8 mouse cellular contexts compared by ENCODE assay signal in the genomic region with DNA sequence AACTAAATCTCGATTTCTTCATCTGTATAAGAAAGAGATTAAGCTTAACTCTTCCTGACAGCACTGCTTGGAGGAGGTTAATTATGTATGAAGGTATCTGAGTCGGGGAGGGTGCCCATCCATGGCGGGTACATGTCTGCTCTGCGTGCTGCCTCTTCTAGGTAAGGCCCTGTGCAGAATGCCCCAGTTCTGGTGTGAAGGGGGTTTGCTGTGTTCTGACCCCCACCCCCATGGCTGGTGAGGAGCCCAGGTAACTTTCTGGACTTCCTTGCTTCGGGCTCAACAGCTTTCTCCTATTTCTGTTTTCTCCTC. TPM values are rescaled to one million over a fixed set of nuclear protein-coding genes. Genes with fewer than 3 reads are reported as not detected.
DNase-seq lines count a peak whose midpoint lies in the region; ATAC-seq and TF ChIP-seq lines count a peak whose summit lies in the region.

No protein-coding gene starts in this region.

- TF ChIP-seq EP300 in liver, postnatal 0 days (IDR thresholded peaks at IDR 0.05; ENCODE audit: low read depth) = no peak

- ATAC-seq in hindbrain, embryonic 11.5 days (ENCODE audit: low FRiP score) = peak; percentile 36
- peak; percentile 14; the same call in 1 of the 2 replicates for ATAC-seq in liver, postnatal 0 days
- ATAC-seq in erythroblast, adult 5-6 weeks (replicated peaks; ENCODE audit: low FRiP score, poor library complexity, severe bottlenecking) = no peak

- no peaks in the 10 kb centered on the region for H3K27me3 ChIP-seq in heart, embryonic 10.5 days (ENCODE audit: insufficient read depth, poor library complexity, severe bottlenecking)
- H3K27me3 ChIP-seq in hindbrain, embryonic 11.5 days (ENCODE audit: control insufficient read depth, insufficient read depth, low read length) = no peaks in the 10 kb centered on the region
- no peaks in the 10 kb centered on the region for H3K27me3 ChIP-seq in liver, postnatal 0 days (ENCODE audit: insufficient read depth, low read length)

- intact Hi-C loops in heart, postnatal 25 days (cut with DNase I) = loop anchor here (5.0 to 10.0 kb wide), 3 partner anchors 131 to 388 kb away; no protein-coding TSS in a partner anchor

- no peaks in the 10 kb centered on the region for H3K9me3 ChIP-seq in heart, embryonic 10.5 days
- no peaks in the 10 kb centered on the region for H3K9me3 ChIP-seq in hindbrain, embryonic 11.5 days (ENCODE audit: control insufficient read depth, low read length)
- H3K9me3 ChIP-seq in liver, postnatal 0 days (ENCODE audit: low read length) = no peaks in the 10 kb centered on the region

- no peak overlapping the region; the same call in 1 of the 2 replicates for H3K4me2 ChIP-seq in hindbrain, embryonic 11.5 days (replicated peaks; ENCODE audit: low read depth, low read length)
- peak overlapping the region; percentile 62 for H3K4me2 ChIP-seq in liver, postnatal 0 days (ENCODE audit: low read depth, low read length)

- no peak for DNase-seq in heart, embryonic 10.5 days (ENCODE audit: low spot score)
- no peak for DNase-seq in heart, postnatal 25 days (ENCODE audit: low spot score)
- peak; percentile 15 for DNase-seq in ZHBTc4 (ENCODE audit: low read depth, low spot score)
- DNase-seq in hindbrain, embryonic 11.5 days (ENCODE audit: low spot score) = no peak
- DNase-seq in liver, postnatal 0 days = no peak
- DNase-seq in thymus, postnatal 14 days = no peak
- DNase-seq in T-cell, adult 2 months (ENCODE audit: low spot score) = no peak

- H3K4me1 ChIP-seq in heart, embryonic 10.5 days = peaks cover 8% of the 10 kb centered on the region
- no peaks in the 10 kb centered on the region for H3K4me1 ChIP-seq in hindbrain, embryonic 11.5 days (replicated peaks; ENCODE audit: control insufficient read depth, insufficient read depth, low read length)
- peaks cover 12% of the 10 kb centered on the region for H3K4me1 ChIP-seq in liver, postnatal 0 days (ENCODE audit: insufficient read depth)

- H3K9ac ChIP-seq in hindbrain, embryonic 11.5 days (ENCODE audit: low read depth, low read length) = 0 out of 2 replicates have a peak overlapping the region, but pooled peaks have one; percentile 25
- H3K9ac ChIP-seq in liver, postnatal 0 days (replicated peaks) = peak overlapping the region; percentile 48

- WGBS in heart, embryonic 10.5 days = 69% methylated on average over 5 of the region's 5 CpGs
- 63% methylated on average over 5 of the region's 5 CpGs for WGBS in hindbrain, embryonic 11.5 days
- 69% methylated on average over 5 of the region's 5 CpGs for WGBS in liver, postnatal 0 days (ENCODE audit: insufficient replicate concordance)

- no peak overlapping the region for H3K4me3 ChIP-seq in heart, embryonic 10.5 days
- H3K4me3 ChIP-seq in hindbrain, embryonic 11.5 days (ENCODE audit: low read depth, low read length) = no peak overlapping the region
- peak overlapping the region; percentile 29 for H3K4me3 ChIP-seq in liver, postnatal 0 days (ENCODE audit: low read depth, low read length)

- H3K27ac ChIP-seq in heart, embryonic 10.5 days = peak overlapping the region; percentile 64; the same call in 1 of the 2 replicates
- H3K27ac ChIP-seq in hindbrain, embryonic 11.5 days (ENCODE audit: low read depth, low read length) = no peak overlapping the region
- H3K27ac ChIP-seq in liver, postnatal 0 days (ENCODE audit: low read depth) = peak overlapping the region; percentile 67; the same call in 1 of the 2 replicates

- peaks cover 9% of the 10 kb centered on the region for H3K36me3 ChIP-seq in heart, embryonic 10.5 days
- no peaks in the 10 kb centered on the region for H3K36me3 ChIP-seq in hindbrain, embryonic 11.5 days (ENCODE audit: control insufficient read depth, insufficient read depth, low read length)
- no peaks in the 10 kb centered on the region for H3K36me3 ChIP-seq in liver, postnatal 0 days (replicated peaks; ENCODE audit: insufficient read depth, low read length)

- TF ChIP-seq CTCF in liver, postnatal 0 days (IDR thresholded peaks at IDR 0.05; ENCODE audit: low read depth) = no peak

RNA-seq across cellular contexts. Expression of gene Commd9, which starts 20.3 kb away (rescaled TPM):
- polyA plus RNA-seq in heart, embryonic 10.5 days (2016; fragmentation: Nextera tagmentation; extraction: Ambion mirVana) = 55.5 and 62.2 TPM in 2 replicates
- 10 to 100 TPM; 26.9 to 29.3 TPM for total RNA-seq in heart, postnatal 25 days (2021)
- polyA plus RNA-seq in hindbrain, embryonic 11.5 days (2014; fragmentation: Nextera tagmentation; extraction: Ambion mirVana) = 78.2 and 79.3 TPM in 2 replicates
- polyA plus RNA-seq in liver, postnatal 0 days (2015; fragmentation: Nextera tagmentation; extraction: Ambion mirVana) = 20.6 and 23.6 TPM in 2 replicates
- total RNA-seq in erythroblast, adult 5-6 weeks (2015; ENCODE audit: low replicate concordance) = 1.9 TPM in 1 of 2 replicates, not detected in the other
- total RNA-seq in erythroblast, adult 5-6 weeks (2017; ENCODE audit: low replicate concordance) = 2.3 and 3.6 TPM in 2 replicates

RNA-seq across cellular contexts. Expression of gene Prr5l, which starts 23.5 kb away (rescaled TPM):
- polyA plus RNA-seq in heart, embryonic 10.5 days (2016; fragmentation: Nextera tagmentation; extraction: Ambion mirVana) = 13.0 and 15.1 TPM in 2 replicates
- 1 to 10 TPM in 1 of 2 experiments, under 1 TPM in 1; 0.64 to 2.5 TPM for total RNA-seq in heart, postnatal 25 days (2021)
- 12.2 and 13.2 TPM in 2 replicates for polyA plus RNA-seq in hindbrain, embryonic 11.5 days (2014; fragmentation: Nextera tagmentation; extraction: Ambion mirVana)
- 2.9 and 4.0 TPM in 2 replicates for polyA plus RNA-seq in liver, postnatal 0 days (2015; fragmentation: Nextera tagmentation; extraction: Ambion mirVana)
- total RNA-seq in erythroblast, adult 5-6 weeks (2015; ENCODE audit: low replicate concordance) = 0.58 TPM in 1 of 2 replicates, not detected in the other
- total RNA-seq in erythroblast, adult 5-6 weeks (2017; ENCODE audit: low replicate concordance) = 0.28 and 0.60 TPM in 2 replicates
